Mouse (Mus musculus): Measurements from ENCODE around the gene Adgrf5. TPM values are rescaled to one million over a fixed set of nuclear protein-coding genes. Genes with fewer than 3 reads are reported as not detected.

Adgrf5 gene
- polyA plus RNA-seq, 1 experiment from 2014 or later: 8.0 TPM

- H3K4me2 ChIP-seq (ENCODE audit: low read length): no peak overlapping the region
- H3K9ac ChIP-seq (ENCODE audit: low read depth, low read length): no peak overlapping the region
- H3K4me3 ChIP-seq (ENCODE audit: low read length): no peak overlapping the region
- no peaks in the 10 kb centered on the region for H3K36me3 ChIP-seq (ENCODE audit: control insufficient read depth, insufficient read depth, low read length)
- ATAC-seq: no peak
- no peaks in the 10 kb centered on the region for H3K4me1 ChIP-seq (ENCODE audit: control insufficient read depth, insufficient read depth, low read depth, low read length)
- WGBS: 79% methylated on average over 4 of the region's 4 CpGs
- no peaks in the 10 kb centered on the region for H3K9me3 ChIP-seq (ENCODE audit: control insufficient read depth, low read length)
- no peak overlapping the region for H3K27ac ChIP-seq (ENCODE audit: low read depth, low read length)
- no peaks in the 10 kb centered on the region for H3K27me3 ChIP-seq (replicated peaks; ENCODE audit: control insufficient read depth, insufficient read depth, low read length)
Measured at GRCm38 (mm10) chr17:43497521-43497920, 137.3 kb downstream of the Adgrf5 start.

GRCm38 (mm10) chr17:43500513-43500912, 140.3 kb downstream of the Adgrf5 start:
- no peak overlapping the region for H3K27ac ChIP-seq (ENCODE audit: low read depth, low read length)
- H3K9ac ChIP-seq (ENCODE audit: low read depth, low read length): no peak overlapping the region
- no peaks in the 10 kb centered on the region for H3K36me3 ChIP-seq (ENCODE audit: control insufficient read depth, insufficient read depth, low read length)
- WGBS: 80% methylated on average over 1 of the region's 1 CpGs
- H3K4me2 ChIP-seq (ENCODE audit: low read length): no peak overlapping the region
- no peaks in the 10 kb centered on the region for H3K4me1 ChIP-seq (ENCODE audit: control insufficient read depth, insufficient read depth, low read depth, low read length)
- H3K27me3 ChIP-seq (replicated peaks; ENCODE audit: control insufficient read depth, insufficient read depth, low read length): no peaks in the 10 kb centered on the region
- no peak overlapping the region for H3K4me3 ChIP-seq (ENCODE audit: low read length)
- no peak for ATAC-seq
- no peaks in the 10 kb centered on the region for H3K9me3 ChIP-seq (ENCODE audit: control insufficient read depth, low read length)

GRCm38 (mm10) chr17:43501223-43501622, 141.0 kb downstream of the Adgrf5 start:
- no peak overlapping the region for H3K9ac ChIP-seq (ENCODE audit: low read depth, low read length)
- no peak overlapping the region for H3K27ac ChIP-seq (ENCODE audit: low read depth, low read length)
- no peak for ATAC-seq
- no peaks in the 10 kb centered on the region for H3K36me3 ChIP-seq (ENCODE audit: control insufficient read depth, insufficient read depth, low read length)
- H3K9me3 ChIP-seq (ENCODE audit: control insufficient read depth, low read length): no peaks in the 10 kb centered on the region
- 78% methylated on average over 3 of the region's 3 CpGs for WGBS
- no peaks in the 10 kb centered on the region for H3K27me3 ChIP-seq (replicated peaks; ENCODE audit: control insufficient read depth, insufficient read depth, low read length)
- no peak overlapping the region for H3K4me2 ChIP-seq (ENCODE audit: low read length)
- H3K4me1 ChIP-seq (ENCODE audit: control insufficient read depth, insufficient read depth, low read depth, low read length): no peaks in the 10 kb centered on the region
- H3K4me3 ChIP-seq (ENCODE audit: low read length): no peak overlapping the region

GRCm38 (mm10) chr17:43501631-43502030, 141.4 kb downstream of the Adgrf5 start:
- Histone ChIP-seq H3K27me3 (replicated peaks; ENCODE audit: control insufficient read depth, insufficient read depth, low read length) (no peaks in the 10 kb centered on the region), H3K9me3 (ENCODE audit: control insufficient read depth, low read length) (no peaks in the 10 kb centered on the region), H3K4me2 (ENCODE audit: low read length) (no peak overlapping the region), H3K9ac (ENCODE audit: low read depth, low read length) (no peak overlapping the region), H3K4me3 (ENCODE audit: low read length) (no peak overlapping the region), H3K36me3 (ENCODE audit: control insufficient read depth, insufficient read depth, low read length) (no peaks in the 10 kb centered on the region), H3K4me1 (ENCODE audit: control insufficient read depth, insufficient read depth, low read depth, low read length) (no peaks in the 10 kb centered on the region), H3K27ac (ENCODE audit: low read depth, low read length) (no peak overlapping the region)
- ATAC-seq: no peak
- WGBS: 97% methylated on average over 5 of the region's 5 CpGs

GRCm38 (mm10) chr17:43502592-43502991, 142.3 kb downstream of the Adgrf5 start, which contains the start of gene Mep1a:
Mep1a (minus strand) TSS chr17:43502812.
- Histone ChIP-seq H3K36me3 (ENCODE audit: control insufficient read depth, insufficient read depth, low read length) (no peaks in the 10 kb centered on the region), H3K9me3 (ENCODE audit: control insufficient read depth, low read length) (no peaks in the 10 kb centered on the region), H3K4me2 (ENCODE audit: low read length) (no peak within 1 kb of the TSS), H3K9ac (ENCODE audit: low read depth, low read length) (no peak within 1 kb of the TSS), H3K4me3 (ENCODE audit: low read length) (no peak within 1 kb of the TSS), H3K27me3 (replicated peaks; ENCODE audit: control insufficient read depth, insufficient read depth, low read length) (no peaks in the 10 kb centered on the region), H3K27ac (ENCODE audit: low read depth, low read length) (no peak within 1 kb of the TSS), H3K4me1 (ENCODE audit: control insufficient read depth, insufficient read depth, low read depth, low read length) (no peaks in the 10 kb centered on the region)
- WGBS: 91% methylated on average over 9 of the region's 9 CpGs
- ATAC-seq: no peak

- Histone ChIP-seq H3K27ac (ENCODE audit: low read depth, low read length) (no peak overlapping the region), H3K4me2 (ENCODE audit: low read length) (no peak overlapping the region), H3K9ac (ENCODE audit: low read depth, low read length) (no peak overlapping the region), H3K36me3 (ENCODE audit: control insufficient read depth, insufficient read depth, low read length) (no peaks in the 10 kb centered on the region), H3K9me3 (ENCODE audit: control insufficient read depth, low read length) (no peaks in the 10 kb centered on the region), H3K4me1 (ENCODE audit: control insufficient read depth, insufficient read depth, low read depth, low read length) (no peaks in the 10 kb centered on the region), H3K27me3 (replicated peaks; ENCODE audit: control insufficient read depth, insufficient read depth, low read length) (no peaks in the 10 kb centered on the region), H3K4me3 (ENCODE audit: low read length) (no peak overlapping the region)
- 77% methylated on average over 4 of the region's 4 CpGs for WGBS
- ATAC-seq: no peak
Measured at GRCm38 (mm10) chr17:43503861-43504593, 143.8 kb downstream of the Adgrf5 start.

GRCm38 (mm10) chr17:43504594-43504934, 144.3 kb downstream of the Adgrf5 start:
- 72% methylated on average over 6 of the region's 6 CpGs for WGBS
- no peak overlapping the region for H3K4me2 ChIP-seq (ENCODE audit: low read length)

More at GRCm38 (mm10) chr17:43504594-43504934, 144.3 kb downstream of the Adgrf5 start:
- Histone ChIP-seq H3K9me3 (ENCODE audit: control insufficient read depth, low read length) (no peaks in the 10 kb centered on the region), H3K36me3 (ENCODE audit: control insufficient read depth, insufficient read depth, low read length) (no peaks in the 10 kb centered on the region), H3K4me3 (ENCODE audit: low read length) (no peak overlapping the region), H3K27ac (ENCODE audit: low read depth, low read length) (no peak overlapping the region), H3K9ac (ENCODE audit: low read depth, low read length) (no peak overlapping the region), H3K27me3 (replicated peaks; ENCODE audit: control insufficient read depth, insufficient read depth, low read length) (no peaks in the 10 kb centered on the region), H3K4me1 (ENCODE audit: control insufficient read depth, insufficient read depth, low read depth, low read length) (no peaks in the 10 kb centered on the region)
- ATAC-seq: no peak

Other genes starting within 250 kb of the Adgrf5 start
- gene Adgrf1, start 90.1 kb upstream of the Adgrf5 start, polyA plus RNA-seq (2015; fragmentation: Nextera tagmentation; extraction: Ambion mirVana): not detected in 2 replicates
- 0.06 and 0.20 TPM in 2 replicates for gene Mep1a, start 142.4 kb downstream of the Adgrf5 start, polyA plus RNA-seq (2015; fragmentation: Nextera tagmentation; extraction: Ambion mirVana)
- 1.1 and 1.3 TPM in 2 replicates for gene Ankrd66, start 183.2 kb downstream of the Adgrf5 start, polyA plus RNA-seq (2015; fragmentation: Nextera tagmentation; extraction: Ambion mirVana)
- gene Pla2g7, start 207.6 kb downstream of the Adgrf5 start, polyA plus RNA-seq (2015; fragmentation: Nextera tagmentation; extraction: Ambion mirVana): 148 and 226 TPM in 2 replicates